Mouse (Mus musculus) kidney, postnatal 0 days (tissue): ENCODE results near the gene Rgs8. TPM values are rescaled to one million over a fixed set of nuclear protein-coding genes. Genes with fewer than 3 reads are reported as not detected.

Source experiments
- ATAC-seq: fragments of 200-750 bp; cut with Nextera tagmentation; replicated peaks from 2 replicates; pipeline ENCODE4 v1.8.0; 2017; ENCODE audit warnings: low read depth, moderate number of reproducible peaks, moderate TSS enrichment, moderate library complexity; ENCODE audit not compliant: low FRiP score
- DNase-seq: peaks from one replicate; pipeline ENCODE4 v3.0.0-alpha.2; 2016; ENCODE audit warnings: low spot score
- H3K27ac ChIP-seq: fragments of 300-500 bp; sonication (generic); 2 replicates; pipeline ENCODE4 v1.5.1; 2014; ENCODE audit warnings: mild to moderate bottlenecking
- H3K27me3 ChIP-seq: fragments of 300-500 bp; sonication (generic); 2 replicates; pipeline ENCODE4 v1.6.1; 2014; ENCODE audit warnings: low read length, mixed read lengths; ENCODE audit not compliant: insufficient read depth
- H3K36me3 ChIP-seq: fragments of 300-500 bp; sonication (generic); 2 replicates; pipeline ENCODE4 v1.6.1; 2014; ENCODE audit warnings: low read length, mixed read lengths; ENCODE audit not compliant: insufficient read depth
- H3K4me1 ChIP-seq: fragments of 300-500 bp; sonication (generic); replicated peaks from 2 replicates; pipeline ENCODE4 v1.6.1; 2014; ENCODE audit warnings: antibody characterized with exemption, low read length, mixed read lengths; ENCODE audit not compliant: insufficient read depth
- H3K4me2 ChIP-seq: fragments of 300-500 bp; sonication (generic); 2 replicates; pipeline ENCODE4 v1.6.1; 2014; ENCODE audit warnings: mild to moderate bottlenecking, low read length, moderate library complexity, mixed read lengths
- H3K4me3 ChIP-seq: fragments of 300-500 bp; sonication (generic); replicated peaks from 2 replicates; pipeline ENCODE4 v1.5.1; 2014; ENCODE audit warnings: low read depth, low read length
- H3K9ac ChIP-seq: fragments of 300-500 bp; sonication (generic); 2 replicates; pipeline ENCODE4 v1.6.1; 2014; ENCODE audit warnings: low read depth, low read length
- H3K9me3 ChIP-seq: fragments of 300-500 bp; sonication (generic); replicated peaks from 2 replicates; pipeline ENCODE4 v1.6.1; 2016; ENCODE audit warnings: low read length, inconsistent platforms, mixed read lengths
- CTCF ChIP-seq: IDR thresholded peaks from 2 replicates; pipeline ENCODE4 v1.5.1; 2016; ENCODE audit warnings: antibody characterized with exemption, low read depth, mild to moderate bottlenecking, moderate library complexity
- WGBS: fragments of 180-500 bp; shearing (Covaris S2); extraction: QIAGEN DNeasy Blood & Tissue Kit; methylation state at CpG from one replicate; pipeline ENCODE4 v1.1.7; 2014; 5-methylcytosine and 5-hydroxymethylcytosine counted together
- polyA plus RNA-seq: library from polyadenylated mRNA; unstranded; fragments of >200 nt; fragmentation: Nextera tagmentation; extraction: Ambion mirVana; gene quantifications from 2 replicates; pipeline ENCODE4 v1.2.1, GENCODE M21; 2015

Gene Rgs8
- polyA plus RNA-seq, 1 experiment from 2014 or later = 0.03 TPM

DNA sequence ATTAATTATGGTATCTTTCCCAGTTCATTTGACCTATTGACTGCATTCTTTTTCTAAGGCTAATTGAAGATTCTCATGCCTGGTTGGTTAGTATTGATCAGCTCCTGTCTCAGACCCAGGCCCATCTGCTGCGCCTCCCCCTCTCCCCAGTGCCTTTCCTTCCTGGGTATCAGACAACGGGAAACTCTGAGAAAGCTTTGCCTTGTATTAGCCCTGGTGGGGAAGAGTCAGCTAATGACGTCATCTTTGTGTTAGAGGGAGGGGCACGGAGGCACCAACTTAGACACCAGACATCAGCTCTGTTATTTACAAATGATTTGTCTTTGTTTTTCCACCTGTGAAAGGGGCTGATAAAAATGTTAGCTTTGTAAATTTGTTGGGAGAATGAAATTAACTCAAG lies 9.5 kb downstream of the Rgs8 start:
- ATAC-seq = no peak
- TF ChIP-seq CTCF = no peak
- peaks cover 3% of the 10 kb centered on the region; the same call in 1 of the 2 replicates for H3K27me3 ChIP-seq
- no peak overlapping the region for H3K9ac ChIP-seq
- WGBS = 42% methylated on average over 4 of the region's 4 CpGs
- no peak overlapping the region for H3K27ac ChIP-seq
- no peaks in the 10 kb centered on the region for H3K9me3 ChIP-seq
- H3K4me2 ChIP-seq = no peak overlapping the region
- H3K4me3 ChIP-seq = no peak overlapping the region
- H3K4me1 ChIP-seq = peaks cover 8% of the 10 kb centered on the region
- DNase-seq = no peak
- H3K36me3 ChIP-seq = no peaks in the 10 kb centered on the region

DNA sequence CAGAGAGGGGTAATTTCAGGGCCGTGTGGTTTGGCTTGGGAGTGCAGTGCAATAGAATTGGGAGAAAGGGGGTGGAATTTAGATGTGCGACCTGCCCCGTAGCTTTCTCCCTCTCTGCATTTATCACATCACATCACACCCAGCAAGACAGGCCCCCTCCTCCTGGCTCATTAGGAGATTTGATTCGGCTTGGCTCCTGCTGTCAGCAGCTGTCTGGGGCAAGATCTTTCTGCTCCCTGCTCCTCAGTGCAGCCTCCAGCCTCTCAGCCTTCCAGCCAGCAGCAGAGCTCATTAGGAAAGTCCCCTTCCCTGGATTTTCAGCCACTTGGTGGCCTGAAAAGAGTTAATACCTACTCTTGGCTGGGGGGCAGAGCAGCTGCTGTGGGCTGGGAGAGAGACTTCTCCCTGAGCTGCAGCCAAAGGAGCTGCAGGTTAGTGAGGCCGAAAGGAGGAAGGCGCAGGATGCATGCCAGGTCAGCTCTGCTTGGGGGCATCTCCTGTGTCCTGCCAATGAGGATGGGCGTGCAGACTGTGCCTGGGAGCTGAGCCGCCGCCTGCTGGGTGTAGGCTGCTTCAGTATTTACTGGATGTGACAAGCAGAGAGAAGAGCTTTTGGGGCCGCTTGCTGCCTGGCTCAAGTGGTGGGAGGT lies 12.4 kb downstream of the Rgs8 start:
- peak; percentile 50 for TF ChIP-seq CTCF
- H3K36me3 ChIP-seq = no peaks in the 10 kb centered on the region
- H3K4me2 ChIP-seq = no peak overlapping the region
- H3K9ac ChIP-seq = no peak overlapping the region
- no peak for ATAC-seq
- H3K4me1 ChIP-seq = peaks cover 8% of the 10 kb centered on the region
- H3K27me3 ChIP-seq = peaks cover 6% of the 10 kb centered on the region; the same call in 1 of the 2 replicates
- H3K9me3 ChIP-seq = no peaks in the 10 kb centered on the region
- no peak overlapping the region for H3K4me3 ChIP-seq
- H3K27ac ChIP-seq = no peak overlapping the region
- peak; percentile 51 for DNase-seq
- WGBS = 11% methylated on average over 10 of the region's 10 CpGs

DNA sequence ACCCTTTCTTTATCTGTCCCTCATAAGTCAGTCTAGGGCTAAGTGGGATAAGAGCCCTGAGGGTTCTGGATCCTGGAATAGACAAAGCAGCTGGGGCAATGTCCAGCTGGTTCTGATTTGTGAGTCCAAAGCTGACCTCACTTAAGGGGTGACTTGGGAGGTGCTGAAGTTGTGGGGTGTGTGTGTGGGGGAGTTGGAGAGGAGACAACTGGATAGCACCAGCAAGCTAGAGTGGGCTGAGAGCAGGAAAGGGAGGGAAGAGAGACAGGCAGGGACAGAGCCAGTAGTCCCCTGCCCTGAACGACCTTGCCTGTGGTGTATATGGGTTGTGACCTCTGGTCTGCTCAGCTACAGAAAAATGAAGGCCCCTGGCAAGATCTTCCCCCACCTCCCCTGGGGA lies 13.4 kb downstream of the Rgs8 start:
- Histone ChIP-seq H3K27ac (no peak overlapping the region), H3K4me3 (no peak overlapping the region), H3K4me2 (no peak overlapping the region), H3K9ac (no peak overlapping the region), H3K36me3 (no peaks in the 10 kb centered on the region), H3K9me3 (no peaks in the 10 kb centered on the region), H3K4me1 (peaks cover 8% of the 10 kb centered on the region), H3K27me3 (peaks cover 6% of the 10 kb centered on the region; the same call in 1 of the 2 replicates)
- ATAC-seq = no peak
- 5% methylated on average over 1 of the region's 1 CpGs for WGBS
- no peak for DNase-seq
- no peak for TF ChIP-seq CTCF

DNA sequence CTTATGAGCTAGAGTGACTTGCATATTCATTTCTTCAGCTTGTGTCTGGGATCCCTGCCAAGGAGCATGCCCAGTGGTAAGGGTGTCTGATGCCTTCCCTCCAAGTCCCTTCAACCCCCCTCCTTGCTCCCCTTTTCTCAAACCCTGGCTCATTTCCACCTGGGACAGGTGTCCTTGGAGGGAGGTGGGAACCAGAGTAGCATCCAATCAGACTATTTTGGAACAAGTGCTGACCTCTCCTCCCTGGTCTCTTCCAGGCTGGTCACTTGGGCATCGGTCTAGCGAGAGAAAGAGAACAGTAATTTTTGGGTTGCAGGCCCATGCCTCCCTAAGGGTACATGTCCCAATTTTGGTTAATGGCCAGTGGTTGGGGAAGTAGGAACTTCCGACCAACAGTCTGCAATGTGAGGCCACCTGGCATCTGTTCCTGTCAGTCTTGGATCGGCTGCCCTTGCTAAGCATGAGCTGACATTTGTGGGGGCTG lies 14.5 kb downstream of the Rgs8 start:
- Histone ChIP-seq H3K27me3 (peaks cover 6% of the 10 kb centered on the region; the same call in 1 of the 2 replicates), H3K4me2 (no peak overlapping the region), H3K9me3 (no peaks in the 10 kb centered on the region), H3K4me1 (no peaks in the 10 kb centered on the region), H3K36me3 (no peaks in the 10 kb centered on the region), H3K27ac (no peak overlapping the region), H3K9ac (no peak overlapping the region), H3K4me3 (no peak overlapping the region)
- ATAC-seq (no peak), DNase-seq (no peak)
- WGBS = 67% methylated on average over 4 of the region's 4 CpGs
- no peak for TF ChIP-seq CTCF

DNA sequence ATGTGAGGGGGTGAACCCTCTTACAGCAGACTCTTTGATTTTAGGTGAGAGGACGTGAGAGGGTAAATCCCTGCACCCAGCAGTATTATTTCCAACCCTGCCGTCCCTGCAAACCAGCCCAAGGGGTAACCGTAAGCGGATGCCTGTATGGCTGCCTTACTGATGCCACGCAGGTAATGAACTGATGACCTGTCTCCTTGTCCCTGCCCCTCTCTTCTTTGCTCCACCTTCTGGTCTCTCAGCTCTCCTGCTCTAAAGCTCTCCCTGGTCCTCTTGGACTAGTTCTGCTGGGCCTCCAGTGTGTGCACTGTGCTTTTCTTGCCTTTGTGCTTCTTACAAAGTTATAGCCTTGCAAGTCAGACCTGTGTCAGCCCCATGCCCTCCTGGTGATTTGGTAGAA lies 15.0 kb downstream of the Rgs8 start:
- Histone ChIP-seq H3K4me3 (no peak overlapping the region), H3K4me1 (no peaks in the 10 kb centered on the region), H3K9ac (no peak overlapping the region), H3K27me3 (peaks cover 6% of the 10 kb centered on the region; the same call in 1 of the 2 replicates), H3K27ac (no peak overlapping the region), H3K4me2 (no peak overlapping the region), H3K9me3 (no peaks in the 10 kb centered on the region), H3K36me3 (no peaks in the 10 kb centered on the region)
- no peak for DNase-seq
- TF ChIP-seq CTCF = no peak
- no peak for ATAC-seq
- 74% methylated on average over 5 of the region's 5 CpGs for WGBS

DNA sequence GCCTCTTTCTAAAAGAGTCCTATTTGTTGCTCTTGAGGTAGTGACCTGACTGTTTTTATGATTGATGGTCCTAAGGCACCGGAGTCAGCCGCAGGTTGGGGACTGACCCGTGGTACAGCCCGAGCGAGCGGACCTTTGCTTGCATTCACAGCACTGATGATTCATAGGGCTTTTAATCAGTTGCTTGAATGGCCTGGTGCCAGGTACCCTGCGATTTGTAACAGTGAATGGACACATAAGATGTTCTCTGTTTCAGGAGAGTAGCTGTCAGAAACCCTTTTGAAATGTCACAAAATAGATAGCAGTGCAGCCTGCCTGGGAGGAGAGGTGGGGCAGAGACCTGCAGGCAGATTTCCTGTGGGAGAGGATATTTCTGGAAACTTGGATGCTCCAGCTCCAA lies 16.3 kb downstream of the Rgs8 start:
- ATAC-seq (0 out of 2 replicates have a peak, but pooled peaks have one; percentile 25), DNase-seq (no peak)
- H3K4me2 ChIP-seq = no peak overlapping the region
- no peak overlapping the region for H3K4me3 ChIP-seq
- no peaks in the 10 kb centered on the region for H3K9me3 ChIP-seq
- H3K9ac ChIP-seq = no peak overlapping the region
- no peaks in the 10 kb centered on the region for H3K36me3 ChIP-seq
- H3K27ac ChIP-seq = no peak overlapping the region
- WGBS = 21% methylated on average over 7 of the region's 7 CpGs
- no peak for TF ChIP-seq CTCF
- peaks cover 6% of the 10 kb centered on the region; the same call in 1 of the 2 replicates for H3K27me3 ChIP-seq
- H3K4me1 ChIP-seq = no peaks in the 10 kb centered on the region

DNA sequence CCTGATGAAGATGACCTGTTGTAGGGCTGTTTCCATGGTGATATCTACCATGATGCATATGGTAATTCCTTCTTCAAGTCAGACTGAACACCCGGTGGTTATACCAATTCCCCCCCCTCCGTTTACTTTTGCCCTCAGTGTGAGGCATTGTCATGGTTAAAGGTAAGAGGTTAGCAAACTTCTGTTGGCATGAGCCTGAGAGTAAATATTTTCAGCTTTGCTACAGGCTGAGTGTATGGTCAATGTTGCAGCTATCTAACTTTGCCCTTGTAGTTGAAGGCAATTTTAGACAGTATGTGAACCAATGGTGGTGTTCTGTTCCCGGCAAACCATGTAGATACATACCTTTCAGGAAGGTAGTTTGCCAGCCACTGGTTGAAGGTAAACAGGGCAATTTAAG lies 16.9 kb downstream of the Rgs8 start:
- WGBS = 62% methylated on average over 3 of the region's 3 CpGs
- Histone ChIP-seq H3K4me1 (no peaks in the 10 kb centered on the region), H3K36me3 (no peaks in the 10 kb centered on the region), H3K9me3 (no peaks in the 10 kb centered on the region), H3K4me2 (no peak overlapping the region), H3K4me3 (no peak overlapping the region), H3K27ac (no peak overlapping the region), H3K27me3 (0 out of 2 replicates have a peak, but pooled peaks cover 2% of the 10 kb centered on the region), H3K9ac (no peak overlapping the region)
- TF ChIP-seq CTCF = no peak
- DNase-seq (no peak), ATAC-seq (no peak)
